Mouse (Mus musculus) c-Kit-negative CD71-positive TER-119-positive erythroid progenitor cells, embryonic 14.5 days (primary cell): ENCODE results near the gene Irf1.

Source experiments
- DNase-seq: peaks from one replicate; pipeline ENCODE4 v3.0.0-alpha.2; 2013; ENCODE audit warnings: low read depth, low spot score

The Irf1 gene

GRCm38 (mm10) chr11:53759545-53760406 is 10.0 kb upstream of the Irf1 start:
- DNase-seq = no peak

DNA sequence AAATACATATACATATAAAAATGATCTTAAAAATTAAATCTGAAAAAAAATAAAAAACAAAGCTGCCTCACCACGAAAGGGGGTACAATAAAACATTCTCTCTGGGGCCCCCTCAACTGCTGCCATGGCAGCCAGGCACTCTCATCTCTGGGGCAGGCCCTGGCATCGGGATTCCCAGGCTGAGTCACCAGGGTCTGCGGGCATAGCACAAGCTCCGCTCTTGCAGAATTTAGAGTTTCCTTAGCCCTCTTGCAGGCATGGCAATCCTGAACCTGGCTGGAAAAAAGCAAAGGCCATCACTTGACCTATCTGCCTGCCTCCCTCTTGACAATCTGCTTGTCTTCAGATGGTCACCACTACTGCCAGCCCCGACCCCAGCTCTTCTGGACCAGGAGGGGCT is 8.5 kb upstream of the Irf1 start:
- DNase-seq = no peak

GRCm38 (mm10) chr11:53761822-53762221 is 8.0 kb upstream of the Irf1 start:
- no peak for DNase-seq

GRCm38 (mm10) chr11:53762426-53762825 is 7.4 kb upstream of the Irf1 start:
- no peak for DNase-seq

DNA sequence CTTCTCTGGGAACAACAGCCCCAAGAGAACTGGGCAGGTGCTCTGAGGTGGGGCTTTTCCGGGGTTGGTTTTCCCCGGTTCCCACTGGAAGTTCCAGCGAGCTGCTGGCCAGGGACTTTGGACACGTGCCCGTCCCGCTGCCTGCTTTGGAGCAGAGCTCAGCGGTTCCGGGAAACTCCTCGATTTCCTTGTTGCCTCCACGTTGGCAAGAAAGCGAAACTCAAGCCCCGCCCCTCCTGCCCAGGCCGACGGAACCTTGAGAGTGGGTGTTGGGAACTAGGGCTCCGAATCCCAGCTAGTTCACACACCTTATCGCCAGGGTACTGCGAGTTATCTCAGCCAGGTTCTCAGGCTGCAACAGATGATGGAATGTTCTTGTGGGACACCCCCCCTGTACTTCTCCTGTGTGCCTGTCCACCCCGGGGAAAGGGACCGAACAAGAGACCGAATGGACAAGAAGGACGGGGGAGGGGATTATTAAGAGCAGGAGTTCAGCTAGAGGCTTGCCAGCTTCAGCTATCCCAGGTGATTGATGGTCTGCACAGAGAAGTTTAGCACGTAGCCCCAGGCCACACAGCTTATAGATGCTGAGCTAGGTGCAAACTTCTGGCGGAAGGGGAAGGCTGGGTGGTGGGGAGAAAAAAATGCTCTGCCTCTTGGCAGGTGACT is 6.9 kb upstream of the Irf1 start:
- DNase-seq = no peak

GRCm38 (mm10) chr11:53763496-53764140 is 6.2 kb upstream of the Irf1 start:
- DNase-seq = no peak

GRCm38 (mm10) chr11:53764581-53764980 is 5.2 kb upstream of the Irf1 start:
- no peak for DNase-seq

DNA sequence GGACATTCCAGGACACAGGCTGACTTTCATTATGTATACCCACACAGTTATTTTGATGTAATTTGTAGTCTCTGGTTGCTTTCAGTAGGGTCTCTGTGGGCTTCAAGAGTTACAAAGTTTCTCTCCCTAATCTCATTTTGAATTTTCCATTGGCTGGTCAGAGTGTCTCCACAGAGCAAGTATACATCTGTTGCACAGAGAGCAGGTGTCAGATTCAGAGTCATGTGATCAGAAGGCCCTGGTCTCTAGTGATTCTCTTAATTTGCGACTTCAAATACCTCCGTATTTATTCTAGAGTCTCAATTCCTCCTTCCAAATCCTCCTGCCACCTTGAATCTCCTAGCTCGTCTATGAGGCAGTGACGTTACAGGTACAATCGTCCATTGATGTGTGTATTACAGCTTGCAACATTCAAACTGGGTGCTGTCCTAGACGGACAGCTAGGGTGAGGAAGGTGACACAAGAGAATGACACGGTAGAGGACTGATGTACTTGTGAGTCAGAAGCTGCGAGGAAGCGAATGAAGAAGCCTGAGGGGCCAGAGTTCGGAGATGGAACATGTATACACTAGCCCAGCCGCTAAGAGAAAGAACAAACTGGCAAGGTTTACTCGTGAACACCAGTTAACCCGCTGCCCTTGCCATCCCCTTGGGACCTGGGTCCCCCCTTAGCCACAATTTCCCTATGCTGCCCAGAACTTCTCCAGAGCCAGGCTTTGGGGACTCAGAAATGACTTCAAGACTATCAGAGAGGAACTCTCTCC is 1.2 kb upstream of the Irf1 start:
- no peak for DNase-seq

- no peak for DNase-seq
These were observed 633 bp upstream of the Irf1 start for GRCm38 (mm10) chr11:53769185-53769576.

DNA sequence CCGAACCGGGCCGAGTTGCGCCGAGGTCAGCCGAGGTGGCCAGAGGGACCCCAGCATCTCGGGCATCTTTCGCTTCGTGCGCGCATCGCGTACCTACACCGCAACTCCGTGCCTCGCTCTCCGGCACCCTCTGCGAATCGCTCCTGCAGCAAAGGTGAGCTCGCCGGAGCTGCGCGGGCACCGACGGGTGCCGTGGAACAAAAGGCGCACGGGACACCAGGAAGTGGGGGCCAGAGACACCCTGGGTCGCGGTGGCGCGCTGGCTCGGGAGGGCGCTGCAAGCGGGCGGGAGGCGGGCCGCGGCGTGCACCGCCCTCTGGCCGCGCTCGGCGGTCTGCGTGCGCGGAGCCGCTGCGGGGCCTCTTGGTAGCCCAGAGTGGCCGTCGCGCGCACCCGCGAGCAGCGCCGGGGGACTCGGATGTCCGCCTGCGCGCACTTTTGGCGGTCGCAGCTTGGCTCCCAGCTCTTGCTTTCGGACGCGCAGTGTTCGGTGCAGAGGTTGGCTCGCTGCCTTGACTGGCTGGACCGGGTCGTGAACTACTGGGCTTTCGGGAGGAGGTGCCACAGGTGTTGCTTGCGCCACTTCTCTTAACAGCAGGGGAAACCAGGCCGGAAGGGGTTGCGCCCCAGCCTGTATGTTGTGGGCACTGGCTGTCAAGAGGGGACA is 444 bp downstream of the Irf1 start:
- no peak for DNase-seq

- no peak for DNase-seq
These were observed 1.4 kb downstream of the Irf1 start for GRCm38 (mm10) chr11:53771001-53771744.

DNA sequence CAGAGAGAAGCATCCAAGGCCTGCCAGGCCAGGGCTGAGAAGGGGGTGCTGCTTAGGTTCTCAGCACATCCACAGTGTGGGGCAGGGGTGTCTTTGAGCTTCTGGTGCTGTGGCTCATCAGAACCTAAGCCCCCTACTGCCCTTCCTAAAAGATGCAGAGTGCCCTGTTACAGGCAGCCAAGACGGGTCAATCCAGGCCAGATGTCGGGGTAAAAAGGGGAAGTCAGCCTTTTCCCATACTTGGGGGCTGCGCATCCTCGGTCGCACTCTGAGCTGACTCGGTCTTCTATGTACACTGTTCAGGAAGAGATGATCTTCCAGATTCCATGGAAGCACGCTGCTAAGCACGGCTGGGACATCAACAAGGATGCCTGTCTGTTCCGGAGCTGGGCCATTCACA is 2.7 kb downstream of the Irf1 start:
- no peak for DNase-seq

DNA sequence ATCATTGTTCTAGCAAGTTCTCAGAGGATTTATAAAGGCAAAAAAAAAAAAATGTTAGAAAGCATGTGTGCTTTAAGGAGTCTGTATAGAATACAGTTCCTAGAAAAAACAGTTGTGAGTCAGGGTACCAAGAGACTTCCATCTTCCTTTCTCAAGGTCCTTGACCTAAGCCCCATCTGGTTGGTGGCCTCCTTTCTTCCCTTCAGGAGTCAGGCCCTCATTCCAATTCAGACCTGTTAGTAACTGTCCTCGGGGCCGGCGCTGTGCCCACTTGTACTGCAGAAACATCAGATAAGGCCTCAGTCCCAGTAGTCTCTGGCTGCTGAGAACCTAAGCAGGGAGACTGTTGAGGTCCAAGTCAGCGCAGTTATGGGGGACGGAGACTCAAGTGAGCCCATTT is 3.3 kb downstream of the Irf1 start, which contains the start of gene Gm17334:
Gene Gm17334 (minus strand): TSS at position 101 of the 400 bp plus-strand sequence.
- no peak for DNase-seq

DNA sequence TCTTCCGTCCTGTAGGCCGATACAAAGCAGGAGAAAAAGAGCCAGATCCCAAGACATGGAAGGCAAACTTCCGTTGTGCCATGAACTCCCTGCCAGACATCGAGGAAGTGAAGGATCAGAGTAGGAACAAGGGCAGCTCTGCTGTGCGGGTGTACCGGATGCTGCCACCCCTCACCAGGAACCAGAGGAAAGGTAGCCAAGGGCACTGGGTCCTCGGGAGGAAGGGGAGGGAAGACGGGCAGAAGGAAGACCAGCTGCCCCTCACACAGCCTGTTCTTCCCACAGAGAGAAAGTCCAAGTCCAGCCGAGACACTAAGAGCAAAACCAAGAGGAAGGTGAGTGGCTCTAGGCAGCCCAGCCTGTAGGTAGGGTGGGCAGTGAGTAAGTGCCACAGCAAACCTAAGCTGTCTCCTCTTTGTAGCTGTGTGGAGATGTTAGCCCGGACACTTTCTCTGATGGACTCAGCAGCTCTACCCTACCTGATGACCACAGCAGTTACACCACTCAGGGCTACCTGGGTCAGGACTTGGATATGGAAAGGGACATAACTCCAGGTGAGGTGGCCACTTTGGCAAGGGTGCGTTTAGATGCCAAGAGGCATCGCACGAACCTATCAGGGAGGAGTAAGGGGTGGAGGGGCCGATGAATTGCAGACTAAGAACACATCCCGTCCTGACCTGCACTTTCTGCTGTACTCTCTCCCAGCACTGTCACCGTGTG is 4.0 kb downstream of the Irf1 start:
- DNase-seq = no peak

DNA sequence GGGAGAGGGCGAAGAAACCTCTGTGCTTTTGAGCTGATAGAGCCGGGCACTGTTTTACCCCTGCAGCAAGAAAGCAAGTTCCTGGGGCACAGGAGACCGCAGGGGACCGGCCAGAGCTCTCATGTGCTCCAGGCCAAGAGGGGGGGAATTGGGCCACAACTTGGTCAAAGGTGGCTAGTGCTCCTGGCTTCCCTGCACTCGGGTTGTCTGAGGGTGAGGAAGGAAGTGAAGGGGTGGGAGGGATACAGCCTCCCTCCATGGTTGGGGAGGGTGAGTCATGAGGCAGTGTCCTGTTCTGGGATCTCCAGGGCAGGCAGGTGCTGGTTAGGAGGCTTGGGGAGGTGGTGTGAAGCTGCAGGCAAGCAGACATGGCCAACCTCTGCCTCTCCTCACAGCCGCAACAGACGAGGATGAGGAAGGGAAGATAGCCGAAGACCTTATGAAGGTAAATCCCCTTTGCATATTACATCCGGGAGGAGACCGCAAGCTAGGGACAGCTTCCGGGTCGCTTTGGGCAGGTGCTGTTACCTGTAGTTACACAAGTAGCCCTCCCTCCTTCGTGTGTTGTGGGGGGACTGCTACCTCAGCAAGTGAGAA is 4.9 kb downstream of the Irf1 start:
- DNase-seq = no peak

DNA sequence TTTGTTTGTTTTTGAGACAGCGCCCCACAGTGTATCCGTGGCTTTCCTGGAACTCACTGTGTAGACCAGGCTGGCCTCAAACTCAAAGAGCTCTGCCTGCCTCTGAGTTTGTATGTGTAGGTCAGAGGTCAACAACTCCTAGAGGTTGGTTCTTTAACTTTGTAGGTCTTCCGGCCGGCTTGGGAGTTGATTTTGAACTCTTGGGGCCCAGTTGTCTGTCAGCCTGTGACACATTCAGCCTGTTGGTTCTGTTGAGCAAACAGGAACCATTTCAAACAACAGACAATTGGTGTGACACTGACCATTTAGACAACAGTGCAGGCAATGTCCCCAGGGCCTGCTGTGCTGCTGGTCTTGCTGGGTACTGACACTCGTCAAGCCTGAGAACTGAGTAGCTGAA is 7.9 kb downstream of the Irf1 start:
- DNase-seq = no peak

DNA sequence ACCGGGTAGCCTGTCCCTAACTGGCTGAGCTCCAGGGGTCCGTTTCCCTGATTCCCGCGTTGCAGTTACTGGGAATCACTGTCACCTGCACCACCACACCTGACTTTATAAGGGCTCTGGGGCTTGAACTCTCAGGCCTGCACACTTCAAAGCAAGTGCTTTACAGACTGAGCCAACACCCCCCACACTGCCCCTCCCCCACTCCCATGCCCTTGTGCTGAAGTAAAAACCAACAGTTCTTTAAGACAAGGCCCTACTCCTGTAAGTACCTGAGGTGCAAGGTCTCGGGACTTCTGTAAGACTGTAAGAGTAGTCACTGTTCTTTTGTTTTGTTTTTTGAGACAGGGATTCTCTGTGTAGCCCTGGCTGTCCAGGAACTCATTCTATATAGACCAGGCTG is 8.6 kb downstream of the Irf1 start:
- no peak for DNase-seq

DNA sequence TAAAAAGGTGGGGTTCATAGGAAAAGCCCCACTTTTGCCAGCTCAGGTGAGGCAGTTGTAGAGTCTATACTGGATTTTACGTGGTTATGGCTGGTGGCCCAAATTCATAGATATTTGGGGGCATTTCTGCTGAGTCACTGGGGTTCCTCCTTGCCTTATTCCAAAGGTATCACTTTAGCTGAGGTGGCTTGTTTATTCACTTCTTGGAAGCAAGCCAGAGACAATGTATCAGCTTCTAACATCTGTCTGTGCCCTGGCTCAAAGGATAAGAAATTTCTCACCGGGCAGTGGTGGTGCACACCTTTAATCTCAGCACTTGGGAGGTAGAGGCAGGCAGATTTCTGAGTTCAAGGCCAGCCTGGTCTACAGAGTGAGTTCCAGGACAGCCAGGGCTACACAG is 10.0 kb downstream of the Irf1 start:
- DNase-seq = no peak

GRCm38 (mm10) chr11:53780262-53780661 is 10.4 kb downstream of the Irf1 start:
- DNase-seq = no peak
